Mouse (Mus musculus): ENCODE results near the gene Chpf2.

DNA sequence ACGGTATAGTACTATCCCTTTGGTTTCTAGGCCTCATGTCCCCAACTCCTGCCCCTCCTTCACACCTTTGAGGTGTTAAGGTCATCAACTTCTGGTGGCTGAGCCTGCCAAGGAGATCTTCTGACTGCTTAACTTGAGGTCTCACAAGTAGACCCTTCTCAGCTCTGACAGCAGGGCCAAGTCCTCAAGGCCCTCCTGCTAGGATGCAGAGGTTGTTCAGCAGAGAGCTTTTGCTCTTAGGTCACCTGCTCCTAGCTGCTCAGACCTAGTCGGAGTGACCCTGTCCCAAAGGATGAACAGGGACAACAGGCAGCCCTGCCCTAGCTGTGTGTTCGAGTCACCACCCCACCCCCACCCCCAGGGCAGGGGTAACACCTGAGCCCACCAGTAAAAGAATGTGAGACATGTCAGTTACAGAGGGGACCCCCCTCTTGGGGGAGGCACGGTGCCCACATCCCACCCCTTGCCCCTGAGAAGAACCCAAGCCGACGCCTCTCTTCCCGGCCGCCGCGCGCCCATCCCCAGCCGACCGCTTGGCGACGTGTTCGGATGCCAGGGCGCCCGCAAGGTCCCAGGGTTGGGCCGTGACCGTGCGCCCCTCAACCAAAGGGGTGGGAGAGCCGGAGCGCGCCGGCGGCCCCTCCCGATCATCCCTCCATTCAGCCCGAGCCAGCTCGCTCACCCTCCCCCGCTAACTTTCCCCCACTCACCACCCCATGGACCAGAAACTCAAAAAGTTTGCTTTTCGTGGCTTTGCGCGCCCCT lies 14.7 kb downstream of the Chpf2 start:
- TF ChIP-seq CTCF (IDR thresholded peaks at IDR 0.05; ENCODE audit: control insufficient read depth, insufficient read depth, insufficient replicate concordance, low read depth, low read length) (no peak), POLR2A (IDR thresholded peaks at IDR 0.05; ENCODE audit: control insufficient read depth, low read depth, low read length) (no peak)
